Mouse (Mus musculus) thymus, adult 2 months (tissue): ENCODE measurements at regions not wholly inside any gene's neighbourhood (a gene's known extent, or its start where the extent isn't known, plus 50 kb on each side); places are given as distances from the start of the nearest gene placed in this dataset.

Source experiments
- DNase-seq: peaks from one replicate; pipeline ENCODE4 v3.0.0; 2021
- H3K27ac ChIP-seq: fragments of 200-500 bp; 2 replicates; pipeline ENCODE4 v1.5.1; 2012; ENCODE audit warnings: low read length, control low read depth; ENCODE audit not compliant: control insufficient read depth, insufficient read depth
- H3K27me3 ChIP-seq: fragments of 200-500 bp; 2 replicates; pipeline ENCODE4 v1.6.1; 2012; ENCODE audit warnings: mild to moderate bottlenecking, low read length, moderate library complexity, mixed read lengths; ENCODE audit not compliant: control insufficient read depth, insufficient read depth
- H3K36me3 ChIP-seq: fragments of 200-500 bp; 2 replicates; pipeline ENCODE4 v1.6.1; 2012; ENCODE audit warnings: mild to moderate bottlenecking, low read length, moderate library complexity; ENCODE audit not compliant: control insufficient read depth, insufficient read depth
- H3K4me1 ChIP-seq: fragments of 200-500 bp; replicated peaks from 2 replicates; pipeline ENCODE4 v1.6.1; 2012; ENCODE audit warnings: low read length; ENCODE audit not compliant: control insufficient read depth, insufficient read depth
- H3K4me3 ChIP-seq: fragments of 200-500 bp; 2 replicates; pipeline ENCODE4 v1.5.1; 2012; ENCODE audit warnings: mild to moderate bottlenecking, low read length, control low read depth, moderate library complexity; ENCODE audit not compliant: control insufficient read depth, insufficient read depth
- CTCF ChIP-seq: fragments of 200-500 bp; IDR thresholded peaks from 2 replicates; pipeline ENCODE4 v1.5.1; 2012; ENCODE audit warnings: mild to moderate bottlenecking, control low read depth, low read length, moderate library complexity, borderline replicate concordance; ENCODE audit not compliant: control insufficient read depth, poor library complexity, insufficient read depth; ENCODE audit errors: extremely low read depth
- POLR2A ChIP-seq: fragments of 200-500 bp; IDR thresholded peaks from 2 replicates; pipeline ENCODE4 v1.6.1; 2012; ENCODE audit warnings: mild to moderate bottlenecking, low read length, control low read depth, moderate library complexity; ENCODE audit not compliant: control insufficient read depth, poor library complexity, insufficient read depth; ENCODE audit errors: extremely low read depth
- WGBS: fragments of 180-500 bp; shearing (Covaris S2); methylation state at CpG from one replicate; pipeline ENCODE4 v1.1.7; 2018; 5-methylcytosine and 5-hydroxymethylcytosine counted together

DNA sequence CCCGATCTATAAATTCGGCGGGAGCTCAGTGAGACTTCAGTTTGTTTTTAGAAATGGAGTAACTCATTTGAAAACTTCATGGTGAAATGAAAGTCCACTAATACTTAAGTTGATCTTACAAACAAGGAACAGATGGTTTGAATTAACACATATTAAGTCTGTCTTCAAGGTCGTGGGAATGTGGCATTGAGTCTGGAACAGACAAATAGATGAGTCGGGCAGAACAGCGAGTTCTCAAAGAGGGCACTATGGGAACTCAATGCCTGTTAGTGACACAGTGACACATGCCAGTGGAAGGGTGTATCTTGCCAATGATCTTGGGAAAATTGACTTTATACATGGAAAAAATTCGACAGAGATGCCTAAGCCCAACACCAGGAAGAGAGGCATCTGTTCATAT, 149.4 kb upstream of the Agap1 start:
- TF ChIP-seq POLR2A: no peak
- TF ChIP-seq CTCF: no peak
- no peak for DNase-seq

DNA sequence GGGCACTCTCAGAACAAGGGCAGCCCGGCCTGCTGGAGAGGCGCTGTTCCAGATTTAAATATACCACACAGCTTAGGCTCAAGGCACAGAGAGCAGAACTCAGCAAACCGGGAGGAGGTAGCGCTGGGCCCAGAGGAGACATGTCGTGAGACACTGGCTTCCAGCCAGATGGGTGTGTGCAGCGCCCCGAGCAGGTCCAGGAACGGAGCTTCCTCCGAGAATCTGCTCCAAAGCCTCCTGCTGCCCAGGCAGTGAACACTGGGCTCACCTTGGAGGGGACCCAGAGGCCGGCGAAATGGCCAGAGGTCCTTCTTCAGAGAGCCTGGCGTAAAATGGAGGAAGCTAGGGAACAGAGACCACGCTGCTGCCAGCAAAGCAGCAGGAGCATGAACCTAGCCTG, 145.8 kb upstream of the Agap1 start:
- 77% methylated on average over 13 of the region's 13 CpGs for WGBS
- Histone ChIP-seq H3K27ac (no peak overlapping the region), H3K4me1 (no peaks in the 10 kb centered on the region), H3K36me3 (no peaks in the 10 kb centered on the region), H3K27me3 (no peaks in the 10 kb centered on the region), H3K4me3 (no peak overlapping the region)
- no peak for DNase-seq
- TF ChIP-seq CTCF (no peak), POLR2A (no peak)

More for the DNA sequence above, 149.4 kb upstream of the Agap1 start:
- H3K4me1 ChIP-seq: peaks cover 10% of the 10 kb centered on the region
- H3K4me3 ChIP-seq: no peak overlapping the region
- 87% methylated on average over 7 of the region's 7 CpGs for WGBS
- no peaks in the 10 kb centered on the region for H3K36me3 ChIP-seq
- no peaks in the 10 kb centered on the region for H3K27me3 ChIP-seq
- H3K27ac ChIP-seq: no peak overlapping the region

DNA sequence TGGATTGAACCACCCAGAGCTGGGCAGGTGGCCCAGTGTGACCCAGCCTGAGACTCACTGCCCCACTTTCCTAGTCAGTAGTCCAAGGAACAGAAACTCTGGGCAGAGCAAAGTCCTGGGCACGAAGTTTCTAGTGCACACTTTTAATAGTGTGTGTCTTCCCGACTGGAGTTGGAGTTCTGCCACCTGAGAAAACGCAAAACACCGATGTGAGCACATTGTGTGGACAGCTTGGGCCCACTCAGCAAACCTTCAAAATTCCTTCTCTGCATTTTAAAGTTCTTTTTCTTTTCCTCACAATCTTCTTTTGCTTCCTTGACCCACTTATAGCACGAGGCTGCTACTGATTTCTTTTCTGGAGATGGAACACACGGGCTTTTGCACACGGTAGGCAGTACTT, 141.5 kb upstream of the Agap1 start:
- no peak overlapping the region for H3K4me3 ChIP-seq
- H3K4me1 ChIP-seq: no peaks in the 10 kb centered on the region
- H3K27ac ChIP-seq: no peak overlapping the region
- no peaks in the 10 kb centered on the region for H3K27me3 ChIP-seq
- TF ChIP-seq CTCF (no peak), POLR2A (no peak)
- WGBS: 87% methylated on average over 7 of the region's 7 CpGs
- DNase-seq: no peak
- H3K36me3 ChIP-seq: no peaks in the 10 kb centered on the region

DNA sequence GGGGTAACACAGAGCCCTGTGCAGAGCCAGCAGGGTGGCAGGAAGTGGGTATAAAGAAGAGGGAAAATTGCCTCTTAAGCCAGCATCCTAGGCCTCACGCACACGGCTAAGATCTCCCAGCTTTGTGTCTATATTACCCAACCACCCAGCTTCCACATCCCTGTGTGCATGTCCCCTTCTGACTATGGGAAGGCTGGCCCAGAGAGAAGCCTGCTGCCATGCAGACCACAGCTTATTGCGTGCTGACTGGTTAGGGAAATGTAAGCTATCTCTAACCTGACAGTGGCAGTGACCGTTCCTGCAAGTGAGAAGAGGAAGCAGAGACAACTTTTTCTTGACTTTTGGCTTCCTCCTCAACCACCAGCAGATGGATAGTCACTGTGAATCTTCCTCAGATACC, 136.7 kb upstream of the Agap1 start:
- H3K27ac ChIP-seq: no peak overlapping the region
- TF ChIP-seq CTCF (no peak), POLR2A (no peak)
- WGBS: 6% methylated on average over 4 of the region's 4 CpGs
- DNase-seq: no peak
- H3K36me3 ChIP-seq: no peaks in the 10 kb centered on the region
- no peaks in the 10 kb centered on the region for H3K27me3 ChIP-seq
- no peaks in the 10 kb centered on the region for H3K4me1 ChIP-seq
- no peak overlapping the region for H3K4me3 ChIP-seq

DNA sequence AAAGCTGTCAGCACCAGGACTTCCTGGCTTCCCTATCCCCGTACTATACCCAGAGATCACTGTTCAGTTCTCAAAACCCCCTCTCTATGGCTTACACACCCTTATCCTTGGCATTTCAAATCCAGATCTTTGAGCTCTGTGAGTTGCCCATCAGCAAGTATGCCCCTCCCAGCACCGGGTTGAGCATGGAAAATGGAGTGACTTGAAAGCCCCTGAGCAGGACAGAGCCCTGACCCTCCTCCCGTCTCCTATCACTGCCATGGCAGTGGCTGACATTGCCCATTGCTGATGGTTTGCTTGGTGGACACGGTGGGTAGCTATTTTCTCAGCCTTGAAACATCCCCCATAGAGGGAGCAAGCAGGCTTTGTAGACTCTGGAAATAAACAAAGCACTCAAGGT, 135.9 kb upstream of the Agap1 start:
- no peaks in the 10 kb centered on the region for H3K4me1 ChIP-seq
- no peaks in the 10 kb centered on the region for H3K27me3 ChIP-seq
- H3K4me3 ChIP-seq: no peak overlapping the region
- WGBS: 75% methylated on average over 4 of the region's 4 CpGs
- no peak for TF ChIP-seq CTCF
- TF ChIP-seq POLR2A: no peak
- DNase-seq: no peak
- H3K36me3 ChIP-seq: no peaks in the 10 kb centered on the region
- no peak overlapping the region for H3K27ac ChIP-seq

DNA sequence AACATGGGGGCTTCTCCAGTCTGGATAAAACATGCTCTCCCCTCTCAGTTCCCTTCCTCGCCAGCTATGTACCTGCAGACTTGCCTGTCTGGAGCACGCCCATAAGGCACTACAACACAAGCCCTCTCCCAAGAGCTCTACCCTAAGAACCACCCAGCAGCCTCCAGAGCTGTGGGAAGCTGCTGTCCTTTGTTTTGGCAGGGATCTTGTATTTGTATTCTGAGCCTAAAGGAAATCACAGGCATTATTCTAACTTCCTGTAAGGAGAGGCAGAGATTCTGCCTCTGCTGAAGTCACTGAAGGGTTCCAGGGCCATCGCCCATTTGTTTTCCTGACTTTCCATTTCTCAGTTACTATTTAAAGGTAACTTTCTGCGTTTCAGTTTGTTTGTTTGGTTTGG, 132.0 kb upstream of the Agap1 start:
- Histone ChIP-seq H3K27me3 (no peaks in the 10 kb centered on the region), H3K27ac (no peak overlapping the region), H3K4me1 (no peaks in the 10 kb centered on the region), H3K36me3 (no peaks in the 10 kb centered on the region), H3K4me3 (no peak overlapping the region)
- TF ChIP-seq POLR2A (no peak), CTCF (no peak)
- WGBS: 74% methylated on average over 4 of the region's 4 CpGs
- no peak for DNase-seq

DNA sequence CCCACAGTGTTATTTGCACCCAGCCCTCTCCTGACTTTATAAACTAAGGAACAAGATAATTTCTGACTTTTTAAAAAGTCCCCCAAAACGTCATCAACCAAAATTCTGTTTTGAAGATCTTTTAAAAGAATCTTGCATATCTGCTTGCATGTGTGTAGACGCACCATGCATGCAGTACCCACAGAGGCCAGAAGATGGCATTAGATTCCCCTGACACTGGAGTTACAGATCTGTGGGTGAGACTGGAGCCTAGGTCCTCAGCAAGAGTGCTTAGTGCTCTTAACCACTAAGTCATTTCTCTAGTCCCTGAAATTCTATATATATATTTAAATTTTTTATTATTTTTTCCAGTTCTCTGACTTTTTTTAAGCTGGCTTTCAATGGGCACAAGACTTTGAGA, 131.5 kb upstream of the Agap1 start:
- no peaks in the 10 kb centered on the region for H3K27me3 ChIP-seq
- peak; percentile 34 for DNase-seq
- H3K4me1 ChIP-seq: no peaks in the 10 kb centered on the region
- H3K27ac ChIP-seq: no peak overlapping the region
- no peaks in the 10 kb centered on the region for H3K36me3 ChIP-seq
- WGBS: 64% methylated on average over 2 of the region's 2 CpGs
- H3K4me3 ChIP-seq: no peak overlapping the region
- no peak for TF ChIP-seq POLR2A
- TF ChIP-seq CTCF: no peak

DNA sequence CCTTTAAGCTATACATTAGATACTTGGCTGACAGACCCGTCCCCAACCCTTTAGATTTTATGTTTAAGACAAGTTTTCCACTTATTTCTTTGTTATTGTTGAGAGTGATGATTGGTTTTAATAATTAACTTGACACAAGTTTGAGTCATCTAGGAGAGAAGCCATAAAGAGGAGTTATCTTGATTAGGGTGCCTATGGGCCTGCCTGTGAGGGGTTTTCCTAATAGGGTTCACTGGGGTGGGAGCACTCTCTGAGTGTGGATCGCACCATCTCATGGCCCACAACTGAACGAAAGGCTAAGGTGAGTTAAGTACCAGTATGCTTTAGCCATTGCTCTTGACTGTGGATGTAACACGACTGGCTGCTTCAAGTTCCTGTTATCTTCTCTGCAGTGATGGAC, 123.3 kb upstream of the Agap1 start:
- no peak overlapping the region for H3K27ac ChIP-seq
- no peak overlapping the region for H3K4me3 ChIP-seq
- no peaks in the 10 kb centered on the region for H3K36me3 ChIP-seq
- no peak for DNase-seq
- 93% methylated on average over 4 of the region's 4 CpGs for WGBS
- no peaks in the 10 kb centered on the region for H3K4me1 ChIP-seq
- TF ChIP-seq CTCF (no peak), POLR2A (no peak)
- H3K27me3 ChIP-seq: no peaks in the 10 kb centered on the region
